Mouse (Mus musculus): ENCODE measurements at regions not wholly inside any gene's neighbourhood (a gene's known extent, or its start where the extent isn't known, plus 50 kb on each side); places are given as distances from the start of the nearest gene placed in this dataset.

DNA sequence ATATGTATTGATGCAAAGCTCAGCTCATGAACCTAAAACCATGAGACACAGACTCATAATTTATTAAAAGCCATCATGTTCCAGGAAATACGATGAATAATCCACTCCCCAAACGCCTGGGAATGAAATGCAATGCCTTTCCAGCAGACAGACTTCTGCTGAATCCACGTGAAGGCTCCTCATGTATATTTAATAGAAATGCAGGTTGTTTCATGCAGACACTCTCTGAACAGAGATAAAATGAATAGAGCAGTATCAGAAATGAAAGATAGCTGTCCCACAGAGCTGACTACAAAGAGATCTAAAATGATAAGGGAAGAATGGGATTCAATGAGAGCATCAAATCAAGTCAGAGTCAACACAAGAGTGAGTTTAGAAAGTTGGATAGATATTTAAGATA, 376.3 kb upstream of the Lrfn5 start:
- DNase-seq: no peak

DNA sequence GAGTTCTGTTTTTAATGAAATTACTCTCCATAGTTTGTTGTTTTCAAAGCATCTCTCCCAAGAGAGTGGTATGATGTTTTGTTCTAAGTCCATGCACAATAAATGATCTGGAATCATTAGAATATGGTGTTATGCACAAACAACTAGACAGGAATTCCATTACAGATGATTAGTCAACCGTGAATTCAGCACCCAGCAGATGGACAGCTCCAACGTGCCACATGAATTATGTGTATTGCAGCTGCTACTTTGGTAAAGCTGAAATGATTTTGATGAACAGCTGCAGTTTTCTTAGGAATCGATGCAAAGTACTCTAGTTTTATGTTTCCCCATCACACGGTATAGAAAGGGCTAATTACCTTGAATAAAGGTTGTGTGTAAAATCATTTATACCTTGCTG, 347.6 kb upstream of the Lrfn5 start:
- peak in 1 of 2 experiments; percentile 5 for DNase-seq

Data from heart, adult 18-20 months (tissue).